Mouse (Mus musculus) forebrain, embryonic 11.5 days (tissue): ENCODE data around the gene Baiap2. TPM values are rescaled to one million over a fixed set of nuclear protein-coding genes. Genes with fewer than 3 reads are reported as not detected.
A peak's percentile ranks its signal among the peaks of the same experiment; 100 is the strongest.

Experiments
- ATAC-seq: fragments of 200-750 bp; cut with Nextera tagmentation; replicated peaks from 2 replicates; pipeline ENCODE4 v1.8.0; 2017; ENCODE audit warnings: moderate TSS enrichment; ENCODE audit not compliant: low FRiP score
- DNase-seq: peaks from one replicate; pipeline ENCODE4 v3.0.0-alpha.2; 2017; ENCODE audit warnings: low spot score
- H3K27ac ChIP-seq: fragments of 300-500 bp; sonication (generic); 2 replicates; pipeline ENCODE4 v1.5.1; 2014; ENCODE audit warnings: low read depth, low read length
- H3K27me3 ChIP-seq: fragments of 300-500 bp; sonication (generic); 2 replicates; pipeline ENCODE4 v1.6.1; 2014; ENCODE audit warnings: mild to moderate bottlenecking, low read length, mixed read lengths; ENCODE audit not compliant: control insufficient read depth, insufficient read depth
- H3K36me3 ChIP-seq: fragments of 300-500 bp; sonication (generic); 2 replicates; pipeline ENCODE4 v1.6.1; 2014; ENCODE audit warnings: mild to moderate bottlenecking, low read length, moderate library complexity, mixed read lengths; ENCODE audit not compliant: control insufficient read depth, insufficient read depth
- H3K4me1 ChIP-seq: fragments of 300-500 bp; sonication (generic); replicated peaks from 2 replicates; pipeline ENCODE4 v1.6.1; 2014; ENCODE audit warnings: low read length, mixed read lengths; ENCODE audit not compliant: control insufficient read depth, insufficient read depth
- H3K4me2 ChIP-seq: fragments of 300-500 bp; sonication (generic); 2 replicates; pipeline ENCODE4 v1.6.1; 2014; ENCODE audit warnings: low read depth, mild to moderate bottlenecking, low read length, moderate library complexity, mixed read lengths; ENCODE audit not compliant: severe bottlenecking
- H3K4me3 ChIP-seq: fragments of 300-500 bp; sonication (generic); 2 replicates; pipeline ENCODE4 v1.5.1; 2014; ENCODE audit warnings: low read depth, low read length
- H3K9ac ChIP-seq: fragments of 300-500 bp; sonication (generic); 2 replicates; pipeline ENCODE4 v1.6.1; 2014; ENCODE audit warnings: low read length
- H3K9me3 ChIP-seq: fragments of 300-500 bp; sonication (generic); 2 replicates; pipeline ENCODE4 v1.6.1; 2016; ENCODE audit warnings: low read length, mixed read lengths; ENCODE audit not compliant: control insufficient read depth
- WGBS: fragments of 180-500 bp; shearing (Covaris S2); extraction: QIAGEN DNeasy Blood & Tissue Kit; methylation state at CpG from one replicate; pipeline ENCODE4 v1.1.7; 2014; 5-methylcytosine and 5-hydroxymethylcytosine counted together
- polyA plus RNA-seq: library from polyadenylated mRNA; unstranded; fragments of >200 nt; fragmentation: Nextera tagmentation; extraction: Ambion mirVana; gene quantifications from 2 replicates; pipeline ENCODE4 v1.2.1, GENCODE M21; 2014

Baiap2 gene
- polyA plus RNA-seq, 1 experiment from 2014 or later, result 10.4 TPM

- no peaks in the 10 kb centered on the region for H3K27me3 ChIP-seq
- no peaks in the 10 kb centered on the region for H3K9me3 ChIP-seq
- 63% methylated on average over 12 of the region's 12 CpGs for WGBS
- H3K4me2 ChIP-seq, result no peak overlapping the region; the same call in 1 of the 2 replicates
- ATAC-seq (0 out of 2 replicates have a peak, but pooled peaks have one; percentile 27), DNase-seq (peak; percentile 63)
- H3K9ac ChIP-seq, result no peak overlapping the region; the same call in 1 of the 2 replicates
- H3K4me1 ChIP-seq, result peaks cover 11% of the 10 kb centered on the region
- no peaks in the 10 kb centered on the region for H3K36me3 ChIP-seq
- H3K4me3 ChIP-seq, result no peak overlapping the region
- no peak overlapping the region for H3K27ac ChIP-seq
These were observed 80.3 kb downstream of the Baiap2 start for GRCm38 (mm10) chr11:120022841-120023240.

DNA sequence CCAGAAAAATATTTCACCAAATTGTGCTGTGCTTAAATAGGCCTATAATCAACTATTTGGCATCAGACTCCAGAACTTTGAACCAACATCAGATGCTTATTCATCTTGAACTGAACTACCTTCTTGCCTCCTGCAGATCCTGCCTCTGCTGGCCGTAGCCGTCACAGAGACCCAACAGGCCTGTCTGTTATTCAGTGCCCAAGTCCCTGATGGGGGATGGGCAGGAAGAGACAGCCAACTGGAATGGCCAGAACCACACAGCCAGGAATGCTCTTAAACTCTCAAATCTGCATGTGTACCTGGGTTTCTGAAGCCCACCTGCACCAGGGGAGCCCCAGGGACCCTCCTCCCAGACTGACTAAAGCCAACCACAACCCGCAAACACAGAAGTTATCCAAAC lies 84.4 kb downstream of the Baiap2 start:
- Histone ChIP-seq H3K27ac (no peak overlapping the region), H3K4me1 (peaks cover 5% of the 10 kb centered on the region), H3K36me3 (no peaks in the 10 kb centered on the region), H3K9ac (no peak overlapping the region), H3K9me3 (no peaks in the 10 kb centered on the region), H3K4me3 (no peak overlapping the region), H3K4me2 (no peak overlapping the region), H3K27me3 (no peaks in the 10 kb centered on the region)
- DNase-seq (no peak), ATAC-seq (no peak)
- 78% methylated on average over 3 of the region's 3 CpGs for WGBS

DNA sequence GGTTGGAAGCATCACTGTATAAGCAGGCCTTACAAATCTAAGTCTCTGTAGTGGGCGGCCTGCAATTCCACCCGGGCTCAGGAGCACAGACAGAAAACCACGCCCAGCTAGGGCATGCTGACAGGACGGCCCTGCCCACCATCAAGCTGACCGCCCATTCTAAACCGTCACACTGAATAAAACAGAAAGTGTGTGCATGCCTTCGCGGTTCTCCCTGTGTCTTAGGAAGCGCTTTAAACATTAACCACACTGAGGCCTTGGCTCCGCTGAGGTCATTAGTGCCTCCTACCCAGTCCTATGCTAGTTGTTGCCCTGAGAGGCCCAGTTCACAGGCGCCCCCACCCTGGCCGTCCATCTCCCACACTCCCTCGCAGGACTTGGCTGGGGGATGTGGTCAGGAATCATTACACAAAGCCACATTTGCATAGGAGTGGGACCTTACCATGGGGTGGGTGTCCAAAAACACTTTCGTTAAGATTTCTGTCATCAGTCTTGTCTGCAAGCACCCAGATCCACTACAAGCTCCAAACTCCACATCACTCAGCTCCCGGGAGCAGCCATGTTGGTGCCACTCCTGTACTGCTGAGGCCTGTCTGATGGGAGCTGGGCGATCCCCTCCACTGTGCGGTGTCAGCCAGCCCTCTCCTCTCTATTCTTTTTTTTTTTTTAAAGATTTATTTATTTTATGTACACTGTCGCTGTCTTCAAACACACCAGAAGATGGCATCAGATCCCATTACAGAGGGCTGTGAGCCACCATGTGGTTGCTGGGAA lies 85.9 kb downstream of the Baiap2 start:
- no peaks in the 10 kb centered on the region for H3K36me3 ChIP-seq
- no peaks in the 10 kb centered on the region for H3K27me3 ChIP-seq
- no peak overlapping the region for H3K4me3 ChIP-seq
- DNase-seq (no peak), ATAC-seq (no peak)
- no peaks in the 10 kb centered on the region for H3K4me1 ChIP-seq
- WGBS, result 81% methylated on average over 18 of the region's 18 CpGs
- H3K27ac ChIP-seq, result no peak overlapping the region
- H3K9ac ChIP-seq, result no peak overlapping the region
- no peak overlapping the region for H3K4me2 ChIP-seq
- no peaks in the 10 kb centered on the region for H3K9me3 ChIP-seq

- 0 out of 2 replicates have a peak, but pooled peaks cover 2% of the 10 kb centered on the region for H3K4me1 ChIP-seq
- H3K4me2 ChIP-seq, result no peak overlapping the region
- H3K9ac ChIP-seq, result no peak overlapping the region
- no peak overlapping the region for H3K27ac ChIP-seq
- no peaks in the 10 kb centered on the region for H3K27me3 ChIP-seq
- H3K36me3 ChIP-seq, result no peaks in the 10 kb centered on the region
- H3K9me3 ChIP-seq, result no peaks in the 10 kb centered on the region
- WGBS, result 52% methylated on average over 9 of the region's 9 CpGs
- no peak for ATAC-seq
- H3K4me3 ChIP-seq, result no peak overlapping the region
- DNase-seq, result no peak
These were observed 87.0 kb downstream of the Baiap2 start for GRCm38 (mm10) chr11:120029431-120030144.

DNA sequence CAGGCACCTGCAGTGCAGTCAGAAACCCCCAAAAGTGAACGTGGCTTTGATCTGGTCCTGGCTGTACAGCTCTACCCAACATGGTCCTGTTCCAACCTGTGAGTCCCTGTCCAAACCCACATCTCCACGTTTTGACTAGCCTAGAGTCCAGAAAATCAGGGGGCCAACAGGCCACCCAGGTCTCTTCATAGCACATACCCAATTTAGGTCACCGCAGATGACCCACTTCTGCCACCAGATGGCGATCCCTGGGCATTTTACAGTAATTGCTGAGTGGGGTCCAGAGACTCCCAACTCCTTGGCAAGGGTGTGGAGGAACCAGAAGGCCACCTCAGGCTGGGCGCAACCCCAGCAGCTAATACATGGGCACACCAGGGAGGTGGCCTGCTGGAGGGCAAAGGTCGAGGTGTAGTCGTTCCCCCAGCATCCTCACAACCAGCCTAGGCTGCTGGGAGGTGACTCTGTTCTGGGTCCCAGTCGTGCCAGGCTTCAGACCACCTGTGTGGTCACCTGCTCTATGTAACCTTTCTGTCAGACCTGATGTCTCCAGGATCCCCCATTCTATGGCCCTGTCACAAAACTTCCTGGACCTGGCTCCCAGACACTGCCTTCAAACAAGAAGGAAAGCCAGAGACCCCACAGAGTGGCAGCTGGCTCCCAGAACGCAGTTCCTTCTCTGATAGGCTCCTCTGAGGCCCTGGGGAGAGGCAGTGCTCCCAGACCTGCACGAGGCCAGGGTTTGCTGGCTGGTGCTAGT lies 87.8 kb downstream of the Baiap2 start:
- no peak overlapping the region for H3K27ac ChIP-seq

GRCm38 (mm10) chr11:120032052-120032451 lies 89.5 kb downstream of the Baiap2 start:
- H3K4me3 ChIP-seq, result no peak overlapping the region
- no peaks in the 10 kb centered on the region for H3K36me3 ChIP-seq
- H3K4me1 ChIP-seq, result 0 out of 2 replicates have a peak, but pooled peaks cover 2% of the 10 kb centered on the region
- no peaks in the 10 kb centered on the region for H3K9me3 ChIP-seq
- DNase-seq (no peak), ATAC-seq (no peak)
- no peak overlapping the region for H3K4me2 ChIP-seq
- WGBS, result 69% methylated on average over 8 of the region's 8 CpGs
- H3K9ac ChIP-seq, result no peak overlapping the region
- H3K27me3 ChIP-seq, result no peaks in the 10 kb centered on the region
- no peak overlapping the region for H3K27ac ChIP-seq

More for the DNA sequence above, 87.8 kb downstream of the Baiap2 start:
- Histone ChIP-seq H3K4me1 (0 out of 2 replicates have a peak, but pooled peaks cover 2% of the 10 kb centered on the region), H3K4me3 (no peak overlapping the region), H3K9ac (no peak overlapping the region), H3K36me3 (no peaks in the 10 kb centered on the region), H3K9me3 (no peaks in the 10 kb centered on the region), H3K4me2 (no peak overlapping the region), H3K27me3 (no peaks in the 10 kb centered on the region)
- peak; percentile 66 for ATAC-seq
- 41% methylated on average over 10 of the region's 10 CpGs for WGBS
- DNase-seq, result peak; percentile 77

- H3K27me3 ChIP-seq, result no peaks in the 10 kb centered on the region
- no peaks in the 10 kb centered on the region for H3K9me3 ChIP-seq
- no peak for ATAC-seq
- H3K9ac ChIP-seq, result no peak overlapping the region
- H3K36me3 ChIP-seq, result no peaks in the 10 kb centered on the region
- no peak for DNase-seq
- no peak overlapping the region for H3K4me3 ChIP-seq
- no peak overlapping the region for H3K27ac ChIP-seq
- 63% methylated on average over 3 of the region's 3 CpGs for WGBS
- no peak overlapping the region for H3K4me2 ChIP-seq
- H3K4me1 ChIP-seq, result 0 out of 2 replicates have a peak, but pooled peaks cover 2% of the 10 kb centered on the region
These were observed 90.9 kb downstream of the Baiap2 start for GRCm38 (mm10) chr11:120033473-120033872.

DNA sequence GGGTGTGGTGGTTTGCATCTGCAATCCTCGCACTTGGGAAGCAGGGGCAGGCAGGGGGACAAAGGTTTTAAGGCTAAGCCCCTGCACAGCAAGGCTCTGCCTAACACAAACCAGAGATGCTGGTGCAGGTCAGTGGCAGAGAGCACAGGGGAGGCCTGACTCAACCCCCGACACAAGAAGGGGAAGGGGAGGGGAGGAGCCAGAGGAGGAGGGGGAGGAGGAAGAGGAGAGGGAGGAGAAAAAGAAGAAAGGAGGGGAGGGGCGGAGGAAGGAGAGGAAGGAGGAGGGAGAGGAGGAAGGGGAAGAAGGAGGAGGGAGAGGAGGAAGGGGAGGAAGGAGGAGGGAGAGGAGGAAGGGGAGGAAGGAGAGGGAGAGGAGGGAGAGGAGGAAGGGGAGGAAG lies 91.7 kb downstream of the Baiap2 start:
- Histone ChIP-seq H3K9me3 (no peaks in the 10 kb centered on the region), H3K9ac (no peak overlapping the region), H3K4me2 (no peak overlapping the region), H3K27me3 (no peaks in the 10 kb centered on the region), H3K4me1 (0 out of 2 replicates have a peak, but pooled peaks cover 2% of the 10 kb centered on the region), H3K36me3 (no peaks in the 10 kb centered on the region), H3K4me3 (no peak overlapping the region), H3K27ac (no peak overlapping the region)
- WGBS, result 31% methylated on average over 3 of the region's 3 CpGs
- ATAC-seq (no peak), DNase-seq (no peak)
